Mouse (Mus musculus): ENCODE measurements at regions not wholly inside any gene's neighbourhood (a gene's known extent, or its start where the extent isn't known, plus 50 kb on each side); places are given as distances from the start of the nearest gene placed in this dataset.

DNA sequence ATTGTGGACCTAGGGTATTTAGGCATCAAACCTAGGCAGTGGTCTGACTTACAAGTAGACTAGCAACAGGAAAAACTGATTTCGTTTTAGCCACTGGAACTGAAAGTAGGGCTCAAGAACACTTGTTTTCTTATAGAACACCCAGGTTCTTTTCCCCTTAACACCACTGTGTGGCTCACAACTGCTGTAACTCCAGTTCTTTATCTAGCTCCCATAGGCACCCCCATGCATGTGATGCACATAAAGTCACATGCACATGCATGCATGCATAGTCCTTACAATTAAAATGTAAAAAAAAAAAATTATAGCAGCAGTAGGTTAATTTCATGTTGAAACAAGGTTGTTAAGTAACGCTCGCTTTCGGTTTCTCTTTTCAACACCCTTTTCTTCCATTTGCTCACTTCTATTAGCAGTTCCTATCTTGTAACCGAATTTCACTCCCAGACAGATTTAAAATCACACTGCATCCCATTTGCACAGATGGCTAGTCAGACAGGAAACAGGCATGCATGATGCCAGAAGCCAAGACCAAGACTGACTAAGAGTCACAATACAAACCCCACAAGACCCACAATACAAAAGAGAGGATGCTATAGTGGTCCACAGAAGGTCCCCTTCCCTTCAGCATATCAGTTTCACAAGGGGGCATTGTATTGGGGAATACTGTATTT lies 1540.3 kb upstream of the Slc10a2 start:
- TF ChIP-seq JUND (conservative IDR thresholded peaks at IDR 0.05; ENCODE audit: low read depth, low read length) (no peak), ETS1 (conservative IDR thresholded peaks at IDR 0.05; ENCODE audit: low read depth, low read length) (no peak), CHD1 (IDR thresholded peaks at IDR 0.05; ENCODE audit: low read depth, low read length) (no peak), KAT2A (IDR thresholded peaks at IDR 0.05; ENCODE audit: insufficient replicate concordance, low read length) (no peak), MEF2A (IDR thresholded peaks at IDR 0.05; ENCODE audit: borderline replicate concordance, low read depth, low read length) (no peak), RAD21 (IDR thresholded peaks at IDR 0.05; ENCODE audit: low read depth, low read length) (no peak)
- no peak overlapping the region for H3K27ac ChIP-seq (ENCODE audit: insufficient read depth, low read depth)
- H3K36me3 ChIP-seq (replicated peaks in 1 of 2; ENCODE audit: control insufficient read depth in 1 of 2, insufficient read depth in 1 of 2, low read length in 1 of 2), result no peaks in the 10 kb centered on the region
- no peak overlapping the region for H3K4me2 ChIP-seq (ENCODE audit: insufficient read depth, low read depth, poor library complexity, severe bottlenecking)
- H3K79me2 ChIP-seq (replicated peaks; ENCODE audit: control insufficient read depth, extremely low read depth, insufficient read depth, poor library complexity, severe bottlenecking), result no peaks in the 10 kb centered on the region
- H3K9me3 ChIP-seq (replicated peaks; ENCODE audit: low read length), result peaks cover 12% of the 10 kb centered on the region
- in situ Hi-C loops (cut with MboI; ENCODE audit: low pct_ligation_motif_present, low pct_unique_long_range_greater_than_20kb, low sequenced_read_pairs) (no loop called here), dilution Hi-C loops (cut with MboI; ENCODE audit: extremely low pct_ligation_motif_present, extremely low pct_unique_long_range_greater_than_20kb, low sequenced_read_pairs) (no loop called here)
- H3K27me3 ChIP-seq (replicated peaks), result no peaks in the 10 kb centered on the region
- no peak overlapping the region for H3K9ac ChIP-seq (ENCODE audit: insufficient read depth, low read depth)
- no peaks in the 10 kb centered on the region for H3K4me1 ChIP-seq (ENCODE audit: control insufficient read depth in 1 of 2, insufficient read depth in 2 of 2)
- no peak overlapping the region for H3K4me3 ChIP-seq (replicated peaks in 1 of 3; ENCODE audit: low read depth in 2 of 3, low read length in 2 of 3, poor library complexity in 1 of 3)
- DNase-seq (ENCODE audit: extremely low read depth), result no peak

GRCm38 (mm10) chr8:6644396-6644795 lies 1539.2 kb upstream of the Slc10a2 start:
- Histone ChIP-seq H3K36me3 (replicated peaks in 1 of 2; ENCODE audit: control insufficient read depth in 1 of 2, insufficient read depth in 1 of 2, low read length in 1 of 2) (no peaks in the 10 kb centered on the region), H3K9me3 (replicated peaks; ENCODE audit: low read length) (peaks cover 8% of the 10 kb centered on the region), H3K4me2 (ENCODE audit: insufficient read depth, low read depth, poor library complexity, severe bottlenecking) (no peak overlapping the region), H3K79me2 (replicated peaks; ENCODE audit: control insufficient read depth, extremely low read depth, insufficient read depth, poor library complexity, severe bottlenecking) (no peaks in the 10 kb centered on the region), H3K9ac (ENCODE audit: insufficient read depth, low read depth) (no peak overlapping the region), H3K27me3 (replicated peaks) (no peaks in the 10 kb centered on the region), H3K4me1 (ENCODE audit: control insufficient read depth in 1 of 2, insufficient read depth in 2 of 2) (no peaks in the 10 kb centered on the region), H3K4me3 (replicated peaks in 1 of 3; ENCODE audit: low read depth in 2 of 3, low read length in 2 of 3, poor library complexity in 1 of 3) (no peak overlapping the region), H3K27ac (ENCODE audit: insufficient read depth, low read depth) (no peak overlapping the region)
- in situ Hi-C loops (cut with MboI; ENCODE audit: low pct_ligation_motif_present, low pct_unique_long_range_greater_than_20kb, low sequenced_read_pairs), result no loop called here
- TF ChIP-seq ZMIZ1 (IDR thresholded peaks at IDR 0.05; ENCODE audit: low read depth, low read length), result no peak
- TF ChIP-seq JUN (IDR thresholded peaks at IDR 0.05; ENCODE audit: insufficient read depth, low read depth, low read length), result no peak
- TF ChIP-seq USF1 (IDR thresholded peaks at IDR 0.05; ENCODE audit: low read depth, low read length), result no peak
- TF ChIP-seq USF2 (conservative IDR thresholded peaks at IDR 0.05; ENCODE audit: low read depth, low read length), result no peak
- no peak for TF ChIP-seq TBP (conservative IDR thresholded peaks at IDR 0.05; ENCODE audit: low read depth, low read length)
- no peak for TF ChIP-seq ZC3H11A (IDR thresholded peaks at IDR 0.05; ENCODE audit: low read depth, low read length)
- TF ChIP-seq POLR2AphosphoS2 (IDR thresholded peaks at IDR 0.05; ENCODE audit: low read depth, low read length), result no peak
- no peak for TF ChIP-seq SMC3 (IDR thresholded peaks at IDR 0.05; ENCODE audit: low read depth, low read length)
- no peak for TF ChIP-seq JUND (conservative IDR thresholded peaks at IDR 0.05; ENCODE audit: low read depth, low read length)
- TF ChIP-seq EP300 (IDR thresholded peaks at IDR 0.05; ENCODE audit: low read length), result no peak
- no peak for TF ChIP-seq ZKSCAN1 (IDR thresholded peaks at IDR 0.05; ENCODE audit: borderline replicate concordance, low read depth, low read length)
- TF ChIP-seq E2F4 (IDR thresholded peaks at IDR 0.05; ENCODE audit: insufficient replicate concordance, low read depth, low read length), result no peak
- TF ChIP-seq ZNF384 (IDR thresholded peaks at IDR 0.05; ENCODE audit: low read depth, low read length), result no peak
- DNase-seq (ENCODE audit: extremely low read depth), result no peak
- dilution Hi-C loops (cut with MboI; ENCODE audit: extremely low pct_ligation_motif_present, extremely low pct_unique_long_range_greater_than_20kb, low sequenced_read_pairs), result no loop called here
